Mouse (Mus musculus) midbrain, embryonic 14.5 days (tissue): Measurements from ENCODE around the gene Zfp362. TPM values are rescaled to one million over a fixed set of nuclear protein-coding genes. Genes with fewer than 3 reads are reported as not detected.

ENCODE experiments used
- ATAC-seq: fragments of 200-750 bp; cut with Nextera tagmentation; 2 replicates; pipeline ENCODE4 v1.8.0; 2017; ENCODE audit warnings: moderate number of reproducible peaks, moderate library complexity; ENCODE audit not compliant: low FRiP score, low TSS enrichment
- DNase-seq: peaks from one replicate; pipeline ENCODE4 v3.0.0-alpha.2; 2015
- H3K27ac ChIP-seq: fragments of 300-500 bp; sonication (generic); replicated peaks from 2 replicates; pipeline ENCODE4 v1.5.1; 2014; ENCODE audit warnings: mild to moderate bottlenecking, low read depth, low read length, moderate library complexity
- H3K27me3 ChIP-seq: fragments of 300-500 bp; sonication (generic); 2 replicates; pipeline ENCODE4 v1.6.1; 2014; ENCODE audit warnings: low read length, control low read depth, mixed read lengths; ENCODE audit not compliant: control insufficient read depth, insufficient read depth
- H3K36me3 ChIP-seq: fragments of 300-500 bp; sonication (generic); 2 replicates; pipeline ENCODE4 v1.6.1; 2014; ENCODE audit warnings: low read length, control low read depth; ENCODE audit not compliant: control insufficient read depth, insufficient read depth
- H3K4me1 ChIP-seq: fragments of 300-500 bp; sonication (generic); 2 replicates; pipeline ENCODE4 v1.6.1; 2014; ENCODE audit warnings: mild to moderate bottlenecking, antibody characterized with exemption, low read length, control low read depth; ENCODE audit not compliant: control insufficient read depth, insufficient read depth
- H3K4me2 ChIP-seq: fragments of 300-500 bp; sonication (generic); 2 replicates; pipeline ENCODE4 v1.6.1; 2014; ENCODE audit warnings: mild to moderate bottlenecking, low read length, moderate library complexity
- H3K4me3 ChIP-seq: fragments of 300-500 bp; sonication (generic); replicated peaks from 2 replicates; pipeline ENCODE4 v1.5.1; 2014; ENCODE audit warnings: low read depth, low read length
- H3K9ac ChIP-seq: fragments of 300-500 bp; sonication (generic); replicated peaks from 2 replicates; pipeline ENCODE4 v1.6.1; 2014; ENCODE audit warnings: mild to moderate bottlenecking, low read length, moderate library complexity
- H3K9me3 ChIP-seq: fragments of 300-500 bp; sonication (generic); 2 replicates; pipeline ENCODE4 v1.6.1; 2016; ENCODE audit warnings: low read length, control low read depth, mixed read lengths; ENCODE audit not compliant: control insufficient read depth
- WGBS: fragments of 180-500 bp; shearing (Covaris S2); extraction: QIAGEN DNeasy Blood & Tissue Kit; methylation state at CpG from one replicate; pipeline ENCODE4 v1.1.7; 2014; 5-methylcytosine and 5-hydroxymethylcytosine counted together
- polyA plus RNA-seq: library from polyadenylated mRNA; unstranded; fragments of >200 nt; fragmentation: Nextera tagmentation; extraction: Ambion mirVana; gene quantifications from 2 replicates; pipeline ENCODE4 v1.2.1, GENCODE M21; 2014

Zfp362 gene
- polyA plus RNA-seq, 1 experiment from 2014 or later, result 35.7 TPM

GRCm38 (mm10) chr4:128805150-128806042 is 449 bp downstream of the Zfp362 start:
- ATAC-seq (peak; percentile 43; the same call in 1 of the 2 replicates), DNase-seq (peak; percentile 76)
- Histone ChIP-seq H3K27me3 (no peaks in the 10 kb centered on the region), H3K9me3 (no peaks in the 10 kb centered on the region), H3K9ac (peak overlapping the region; percentile 97), H3K4me3 (peak overlapping the region; percentile 69), H3K4me2 (peak overlapping the region; percentile 97), H3K4me1 (peaks cover 34% of the 10 kb centered on the region), H3K36me3 (0 out of 2 replicates have a peak, but pooled peaks cover 2% of the 10 kb centered on the region), H3K27ac (peak overlapping the region; percentile 97)
- WGBS, result under 1% methylated on average over 69 of the region's 74 CpGs

GRCm38 (mm10) chr4:128804426-128805149 is 1.3 kb downstream of the Zfp362 start:
- Histone ChIP-seq H3K4me2 (peak overlapping the region; percentile 97), H3K27me3 (no peaks in the 10 kb centered on the region), H3K9me3 (no peaks in the 10 kb centered on the region), H3K9ac (peak overlapping the region; percentile 97), H3K27ac (peak overlapping the region; percentile 97), H3K4me1 (peaks cover 35% of the 10 kb centered on the region), H3K36me3 (0 out of 2 replicates have a peak, but pooled peaks cover 6% of the 10 kb centered on the region), H3K4me3 (peak overlapping the region; percentile 69)
- DNase-seq, result no peak
- no peak for ATAC-seq
- 3% methylated on average over 6 of the region's 6 CpGs for whole genome bisulfite sequencing

- Histone ChIP-seq H3K27me3 (no peaks in the 10 kb centered on the region), H3K4me3 (peak overlapping the region; percentile 69; the same call in 1 of the 2 replicates), H3K9ac (peak overlapping the region; percentile 97), H3K4me1 (peaks cover 35% of the 10 kb centered on the region), H3K9me3 (no peaks in the 10 kb centered on the region), H3K27ac (no peak overlapping the region), H3K4me2 (peak overlapping the region; percentile 97), H3K36me3 (0 out of 2 replicates have a peak, but pooled peaks cover 6% of the 10 kb centered on the region)
- 49% methylated on average over 5 of the region's 5 CpGs for WGBS
- DNase-seq, result no peak
- ATAC-seq, result no peak
Measured at GRCm38 (mm10) chr4:128803569-128803968, 2.3 kb downstream of the Zfp362 start.

- WGBS, result 76% methylated on average over 9 of the region's 9 CpGs
Measured at GRCm38 (mm10) chr4:128801675-128802465, 4.0 kb downstream of the Zfp362 start.

GRCm38 (mm10) chr4:128796788-128797187 is 9.1 kb downstream of the Zfp362 start:
- no peaks in the 10 kb centered on the region for H3K9me3 ChIP-seq
- H3K36me3 ChIP-seq, result peaks cover 15% of the 10 kb centered on the region; the same call in 1 of the 2 replicates
- no peak overlapping the region for H3K9ac ChIP-seq
- DNase-seq (no peak), ATAC-seq (no peak)
- H3K4me1 ChIP-seq, result peaks cover 25% of the 10 kb centered on the region
- WGBS, result 48% methylated on average over 8 of the region's 8 CpGs
- no peak overlapping the region for H3K4me2 ChIP-seq
- no peak overlapping the region for H3K4me3 ChIP-seq
- no peaks in the 10 kb centered on the region for H3K27me3 ChIP-seq
- no peak overlapping the region for H3K27ac ChIP-seq

More at GRCm38 (mm10) chr4:128801675-128802465, 4.0 kb downstream of the Zfp362 start:
- DNase-seq (no peak), ATAC-seq (no peak)
- no peaks in the 10 kb centered on the region for H3K27me3 ChIP-seq
- H3K36me3 ChIP-seq, result 0 out of 2 replicates have a peak, but pooled peaks cover 6% of the 10 kb centered on the region
- no peak overlapping the region for H3K4me2 ChIP-seq
- peaks cover 36% of the 10 kb centered on the region for H3K4me1 ChIP-seq
- no peaks in the 10 kb centered on the region for H3K9me3 ChIP-seq
- H3K27ac ChIP-seq, result no peak overlapping the region
- no peak overlapping the region for H3K9ac ChIP-seq
- no peak overlapping the region for H3K4me3 ChIP-seq

- H3K36me3 ChIP-seq, result peaks cover 19% of the 10 kb centered on the region; the same call in 1 of the 2 replicates
- WGBS, result 5% methylated on average over 9 of the region's 9 CpGs
- H3K4me2 ChIP-seq, result no peak overlapping the region
- H3K27me3 ChIP-seq, result no peaks in the 10 kb centered on the region
- H3K9me3 ChIP-seq, result no peaks in the 10 kb centered on the region
- no peak overlapping the region for H3K9ac ChIP-seq
- no peak overlapping the region for H3K27ac ChIP-seq
- H3K4me3 ChIP-seq, result no peak overlapping the region
- peak; percentile 57; the same call in 1 of the 2 replicates for ATAC-seq
- peaks cover 18% of the 10 kb centered on the region for H3K4me1 ChIP-seq
- peak; percentile 73 for DNase-seq
Measured at GRCm38 (mm10) chr4:128795596-128795995, 10.2 kb downstream of the Zfp362 start.

GRCm38 (mm10) chr4:128794198-128794597 is 11.6 kb downstream of the Zfp362 start:
- H3K4me2 ChIP-seq, result no peak overlapping the region
- DNase-seq (no peak), ATAC-seq (no peak)
- H3K36me3 ChIP-seq, result peaks cover 23% of the 10 kb centered on the region
- H3K27me3 ChIP-seq, result no peaks in the 10 kb centered on the region
- WGBS, result 93% methylated on average over 8 of the region's 8 CpGs
- H3K9me3 ChIP-seq, result no peaks in the 10 kb centered on the region
- H3K9ac ChIP-seq, result no peak overlapping the region
- H3K4me1 ChIP-seq, result peaks cover 15% of the 10 kb centered on the region
- no peak overlapping the region for H3K4me3 ChIP-seq
- no peak overlapping the region for H3K27ac ChIP-seq

GRCm38 (mm10) chr4:128793710-128794109 is 12.1 kb downstream of the Zfp362 start:
- Histone ChIP-seq H3K4me3 (no peak overlapping the region), H3K4me2 (no peak overlapping the region), H3K9me3 (no peaks in the 10 kb centered on the region), H3K27ac (no peak overlapping the region), H3K36me3 (peaks cover 23% of the 10 kb centered on the region), H3K9ac (no peak overlapping the region), H3K27me3 (no peaks in the 10 kb centered on the region), H3K4me1 (peaks cover 15% of the 10 kb centered on the region)
- ATAC-seq (no peak), DNase-seq (no peak)
- 52% methylated on average over 1 of the region's 1 CpGs for WGBS
